Comparison of ENCODE assay signal across 8 mouse cellular contexts in the genomic region with DNA sequence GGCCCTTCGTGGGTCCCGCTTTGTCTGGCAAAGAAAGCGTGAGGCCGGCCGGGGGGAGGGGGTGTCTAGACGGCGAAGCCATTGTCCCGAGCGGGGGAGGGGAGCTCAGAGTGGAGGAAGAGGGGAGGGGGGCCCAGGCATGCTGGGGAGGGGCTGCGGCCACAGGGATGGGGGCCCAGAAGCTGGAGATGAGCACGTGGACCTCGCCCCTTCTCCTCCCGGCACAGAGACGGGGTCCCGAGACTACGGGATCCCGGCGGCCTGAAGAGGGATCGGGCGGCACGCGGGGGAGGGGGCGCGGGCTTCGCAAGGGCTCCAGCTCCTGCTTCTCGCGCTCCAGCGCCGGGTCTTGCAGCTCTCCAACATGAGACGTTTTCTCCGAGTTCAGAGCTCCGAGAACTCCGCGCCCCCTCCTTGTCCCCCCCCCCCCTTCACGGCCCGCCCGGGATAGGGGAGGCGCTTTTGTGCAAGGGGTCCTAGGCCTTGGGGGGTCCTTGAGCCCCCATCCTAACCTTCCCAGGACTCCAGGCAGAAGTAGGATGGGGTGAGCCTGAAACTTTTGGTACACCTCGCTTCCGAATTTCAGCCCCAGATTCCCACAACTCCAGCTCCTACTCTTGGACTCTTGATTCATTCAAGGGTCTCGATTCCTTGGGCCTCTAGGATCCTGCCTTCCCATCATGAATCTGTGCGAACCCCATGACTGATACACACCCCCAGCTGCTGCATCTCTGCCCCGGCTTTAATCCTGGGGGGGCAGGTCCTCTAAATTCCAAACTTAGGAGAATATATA. TPM values are rescaled to one million over a fixed set of nuclear protein-coding genes. Genes with fewer than 3 reads are reported as not detected.
DNase-seq lines count a peak whose midpoint lies in the region; ATAC-seq and TF ChIP-seq lines count a peak whose summit lies in the region.

No protein-coding gene starts in this region.

- ATAC-seq in midbrain, embryonic 12.5 days (ENCODE audit: low FRiP score, low read depth), result peak; percentile 82
- no peak for ATAC-seq in granulocyte monocyte progenitor cell, adult 5-6 weeks (replicated peaks; ENCODE audit: poor library complexity, severe bottlenecking)

- no peaks in the 10 kb centered on the region for H3K9me3 ChIP-seq in heart, embryonic 10.5 days
- no peaks in the 10 kb centered on the region for H3K9me3 ChIP-seq in midbrain, embryonic 12.5 days

- H3K9ac ChIP-seq in midbrain, embryonic 12.5 days (replicated peaks), result peak overlapping the region; percentile 81

- peaks cover 34% of the 10 kb centered on the region for H3K4me1 ChIP-seq in heart, embryonic 10.5 days
- peaks cover 55% of the 10 kb centered on the region for H3K4me1 ChIP-seq in midbrain, embryonic 12.5 days
- H3K4me1 ChIP-seq in thymus, adult 2 months (replicated peaks; ENCODE audit: control insufficient read depth, insufficient read depth, low read length), result peaks cover 47% of the 10 kb centered on the region

- intact Hi-C loops in left cerebral cortex, postnatal 14 days (cut with DNase I), result no loop called here

- H3K27ac ChIP-seq in heart, embryonic 10.5 days, result peak overlapping the region; percentile 92
- peak overlapping the region; percentile 93 for H3K27ac ChIP-seq in midbrain, embryonic 12.5 days (replicated peaks)
- H3K27ac ChIP-seq in thymus, adult 2 months (ENCODE audit: control insufficient read depth, insufficient read depth, low read length), result peak overlapping the region; percentile 71; the same call in 1 of the 2 replicates

- H3K36me3 ChIP-seq in heart, embryonic 10.5 days, result no peaks in the 10 kb centered on the region
- H3K36me3 ChIP-seq in midbrain, embryonic 12.5 days, result 0 out of 2 replicates have a peak, but pooled peaks cover 2% of the 10 kb centered on the region
- H3K36me3 ChIP-seq in thymus, adult 2 months (ENCODE audit: control insufficient read depth, insufficient read depth, low read length), result no peaks in the 10 kb centered on the region

- TF ChIP-seq POLR2A in thymus, adult 2 months (IDR thresholded peaks at IDR 0.05; ENCODE audit: control insufficient read depth, extremely low read depth, insufficient read depth, low read length, poor library complexity), result no peak

- H3K27me3 ChIP-seq in heart, embryonic 10.5 days (ENCODE audit: insufficient read depth, poor library complexity, severe bottlenecking), result peaks cover 23% of the 10 kb centered on the region; the same call in 1 of the 2 replicates
- 0 out of 2 replicates have a peak, but pooled peaks cover 3% of the 10 kb centered on the region for H3K27me3 ChIP-seq in midbrain, embryonic 12.5 days
- H3K27me3 ChIP-seq in thymus, adult 2 months (ENCODE audit: control insufficient read depth, insufficient read depth, low read length), result no peaks in the 10 kb centered on the region

- TF ChIP-seq CTCF in thymus, adult 2 months (IDR thresholded peaks at IDR 0.05; ENCODE audit: borderline replicate concordance, control insufficient read depth, extremely low read depth, insufficient read depth, low read length, poor library complexity), result 0 out of 2 replicates have a peak, but pooled peaks have one; percentile 33

- H3K4me2 ChIP-seq in midbrain, embryonic 12.5 days (replicated peaks), result peak overlapping the region; percentile 71

- under 1% methylated on average over 41 of the region's 43 CpGs for WGBS in heart, embryonic 10.5 days
- WGBS in midbrain, embryonic 12.5 days, result under 1% methylated on average over 41 of the region's 43 CpGs
- under 1% methylated on average over 43 of the region's 43 CpGs for WGBS in thymus, adult 2 months

- peak; percentile 46 to 52 for DNase-seq in left cerebral cortex, postnatal 14 days (ENCODE audit: low spot score in 2 of 2)
- DNase-seq in left cerebral cortex, adult 11 months (ENCODE audit: low spot score), result no peak
- DNase-seq in adrenal gland, postnatal 14 days, result peak; percentile 70
- DNase-seq in heart, embryonic 10.5 days (ENCODE audit: low spot score), result peak; percentile 92
- DNase-seq in kidney, postnatal 14 days, result peak; percentile 79
- DNase-seq in thymus, adult 2 months, result peak; percentile 86

- peak overlapping the region; percentile 83 for H3K4me3 ChIP-seq in heart, embryonic 10.5 days
- H3K4me3 ChIP-seq in midbrain, embryonic 12.5 days, result peak overlapping the region; percentile 63
- H3K4me3 ChIP-seq in thymus, adult 2 months (ENCODE audit: control insufficient read depth, insufficient read depth, low read length), result peak overlapping the region; percentile 61

RNA-seq across cellular contexts. Expression of a gene that starts 0.7 kb away (rescaled TPM):
- 10 to 100 TPM; 13.8 to 15.4 TPM for total RNA-seq in left cerebral cortex, postnatal 14 days (2021)
- 22.9 and 26.2 TPM in 2 replicates for total RNA-seq in adrenal gland, postnatal 14 days (2021)
- 5.7 and 13.7 TPM in 2 replicates for polyA plus RNA-seq in heart, embryonic 10.5 days (2016; fragmentation: Nextera tagmentation; extraction: Ambion mirVana)
- 26.8 and 30.6 TPM in 2 replicates for polyA plus RNA-seq in midbrain, embryonic 12.5 days (2016; fragmentation: Nextera tagmentation; extraction: Ambion mirVana)
- 63.0 and 72.7 TPM in 2 replicates for polyA plus RNA-seq in thymus, adult 2 months (2012; rRNA removed)
- total RNA-seq in granulocyte monocyte progenitor cell, adult 5-6 weeks (2014; fragmentation: Nextera tagmentation), result not detected in 2 replicates
- not detected in 2 replicates for total RNA-seq in granulocyte monocyte progenitor cell, adult 5-6 weeks (2017)

RNA-seq across cellular contexts. Expression of a gene that starts 23.4 kb away (rescaled TPM):
- total RNA-seq in left cerebral cortex, postnatal 14 days (2021), result under 1 TPM; 0.26 to 0.27 TPM
- total RNA-seq in adrenal gland, postnatal 14 days (2021), result 0.22 and 0.30 TPM in 2 replicates
- polyA plus RNA-seq in heart, embryonic 10.5 days (2016; fragmentation: Nextera tagmentation; extraction: Ambion mirVana), result not detected in 2 replicates
- polyA plus RNA-seq in midbrain, embryonic 12.5 days (2016; fragmentation: Nextera tagmentation; extraction: Ambion mirVana), result 0.37 TPM in 1 of 2 replicates, not detected in the other
- 1.9 and 2.0 TPM in 2 replicates for polyA plus RNA-seq in thymus, adult 2 months (2012; rRNA removed)
- not detected in 2 replicates for total RNA-seq in granulocyte monocyte progenitor cell, adult 5-6 weeks (2014; fragmentation: Nextera tagmentation)
- total RNA-seq in granulocyte monocyte progenitor cell, adult 5-6 weeks (2017), result not detected in 2 replicates

Comparison
In these comparisons a context has a peak if more than half of its experiments do, and no peak if none do; other contexts are left out.
1. RNA of a gene that starts 0.7 kb away (total RNA-seq): 22.9 to 26.2 TPM in adrenal gland, postnatal 14 days and 13.8 to 15.4 TPM in left cerebral cortex, postnatal 14 days; not detected in granulocyte monocyte progenitor cell, adult 5-6 weeks; every median in the first group is over 10 times any median in the second.
2. Peak in every context shown above with its lines, with median percentiles within 50 percentile points of each other: H3K27ac ChIP-seq and H3K4me3 ChIP-seq.